Mouse (Mus musculus) myocyte (in vitro differentiated cells): ENCODE data around the gene Vapb. TPM values are rescaled to one million over a fixed set of nuclear protein-coding genes. Genes with fewer than 3 reads are reported as not detected.

Experiments
- H3K27me3 ChIP-seq: one replicate; pipeline ENCODE4 v1.6.1; 2011; ENCODE audit not compliant: control insufficient read depth, insufficient read depth, insufficient read length
- H3K36me3 ChIP-seq: one replicate; pipeline ENCODE4 v1.6.1; 2011; ENCODE audit not compliant: control insufficient read depth, insufficient read depth
- H3K4me2 ChIP-seq: one replicate; pipeline ENCODE4 v1.6.1; 2011; ENCODE audit warnings: low read depth, control low read depth
- H3K4me3 ChIP-seq: one replicate; pipeline ENCODE4 v1.5.1; 2011; ENCODE audit warnings: mild to moderate bottlenecking, control low read depth, moderate library complexity
- H3K79me2 ChIP-seq: one replicate; pipeline ENCODE4 v1.6.1; 2011; ENCODE audit not compliant: control insufficient read depth, insufficient read depth
- H3ac ChIP-seq: one replicate; pipeline ENCODE4 v1.6.1; 2011; ENCODE audit not compliant: control insufficient read depth, insufficient read length
- CEBPB ChIP-seq: IDR thresholded peaks from 2 replicates; pipeline ENCODE4 v1.6.1; 2011; ENCODE audit warnings: mild to moderate bottlenecking, moderate library complexity; ENCODE audit not compliant: poor library complexity, insufficient read depth, severe bottlenecking
- E2F4 ChIP-seq: IDR thresholded peaks from one replicate; pipeline ENCODE4 v1.6.1; 2011; ENCODE audit warnings: mild to moderate bottlenecking, control low read depth, moderate library complexity; ENCODE audit not compliant: insufficient read depth
- MAX ChIP-seq: IDR thresholded peaks from one replicate; pipeline ENCODE4 v1.6.1; 2011; ENCODE audit warnings: low read depth, mild to moderate bottlenecking, control low read depth
- MYOD1 ChIP-seq, 3 experiments: IDR thresholded peaks; one replicate each; pipeline ENCODE4 v1.6.1; 2011; ENCODE audit warnings: control low read depth in 2 of 3, low read depth in 2 of 3, mild to moderate bottlenecking in 2 of 3, moderate library complexity in 1 of 3; ENCODE audit not compliant: insufficient read length in 2 of 3, control insufficient read depth in 1 of 3
- MYOG ChIP-seq, 3 experiments: IDR thresholded peaks; one replicate each; pipeline ENCODE4 v1.6.1; 2011; ENCODE audit warnings: control low read depth in 2 of 3, low read depth in 2 of 3, mild to moderate bottlenecking in 2 of 3; ENCODE audit not compliant: insufficient read length in 2 of 3, control insufficient read depth in 1 of 3, insufficient read depth in 1 of 3
- POLR2A ChIP-seq: IDR thresholded peaks from one replicate; pipeline ENCODE4 v1.6.1; 2011; ENCODE audit warnings: low read depth, mild to moderate bottlenecking, control low read depth, moderate library complexity; ENCODE audit not compliant: insufficient read length
- POLR2AphosphoS2 ChIP-seq: IDR thresholded peaks from one replicate; pipeline ENCODE4 v1.6.1; 2011; ENCODE audit warnings: low read depth, control low read depth; ENCODE audit not compliant: insufficient read length
- REST ChIP-seq: IDR thresholded peaks from one replicate; pipeline ENCODE4 v1.6.1; 2011; ENCODE audit warnings: mild to moderate bottlenecking, control low read depth, moderate library complexity; ENCODE audit not compliant: insufficient read depth, insufficient read length
- SRF ChIP-seq: IDR thresholded peaks from one replicate; pipeline ENCODE4 v1.6.1; 2011; ENCODE audit warnings: low read depth; ENCODE audit not compliant: control insufficient read depth, insufficient read length
- TCF12 ChIP-seq: IDR thresholded peaks from one replicate; pipeline ENCODE4 v1.6.1; 2011; ENCODE audit warnings: mild to moderate bottlenecking, control low read depth; ENCODE audit not compliant: poor library complexity, insufficient read depth, severe bottlenecking
- TCF3 ChIP-seq: IDR thresholded peaks from one replicate; pipeline ENCODE4 v1.6.1; 2011; ENCODE audit warnings: low read depth, control low read depth; ENCODE audit not compliant: insufficient read length
- USF1 ChIP-seq: IDR thresholded peaks from one replicate; pipeline ENCODE4 v1.6.1; 2011; ENCODE audit warnings: low read depth, mild to moderate bottlenecking, control low read depth, moderate library complexity
- polyA plus RNA-seq: library from polyadenylated mRNA; unstranded; fragments of >200 nt; fragmentation: generic; extraction: Trizol; gene quantifications from one replicate; pipeline ENCODE4 v1.2.1, GENCODE M21; 2012; ENCODE audit warnings: missing spikeins

The Vapb gene
- polyA plus RNA-seq, 1 experiment = 53.8 TPM

- no peak for TF ChIP-seq MAX
These were observed 15.0 kb upstream of the Vapb start for GRCm38 (mm10) chr2:173722251-173722857.

DNA sequence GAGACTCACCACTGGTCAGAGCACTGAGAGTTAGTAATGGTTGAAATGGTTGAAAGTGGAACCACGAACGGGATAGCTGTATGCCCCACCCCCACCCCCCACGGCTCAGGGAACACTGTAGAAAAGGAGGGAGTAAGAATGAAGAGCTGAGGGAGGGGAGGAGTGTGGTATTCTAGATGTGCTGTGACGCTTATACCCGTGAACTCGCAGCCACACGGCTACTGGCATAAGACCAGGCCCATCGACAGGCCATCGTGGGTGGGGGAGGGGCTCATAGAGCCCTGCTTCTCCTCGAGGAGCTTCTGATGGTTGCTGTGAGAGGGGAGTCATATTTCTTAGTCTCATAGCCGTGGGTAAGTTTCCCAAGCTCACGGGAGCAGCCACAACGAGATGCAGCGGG lies 12.9 kb upstream of the Vapb start:
- Histone ChIP-seq H3K36me3 (no peaks in the 10 kb centered on the region), H3K79me2 (no peaks in the 10 kb centered on the region), H3ac (no peak overlapping the region), H3K27me3 (no peaks in the 10 kb centered on the region), H3K4me2 (no peak overlapping the region), H3K4me3 (no peak overlapping the region)
- no peak for TF ChIP-seq SRF
- TF ChIP-seq MAX = no peak
- TF ChIP-seq TCF12 = no peak
- no peak for TF ChIP-seq MYOD1 (IDR thresholded peaks at IDR 0.05; ENCODE audit: control insufficient read depth in 1 of 3, insufficient read length in 2 of 3, low read depth in 2 of 3)

More at GRCm38 (mm10) chr2:173722251-173722857, 15.0 kb upstream of the Vapb start:
- no peaks in the 10 kb centered on the region for H3K36me3 ChIP-seq
- H3K27me3 ChIP-seq = no peaks in the 10 kb centered on the region
- H3K4me3 ChIP-seq = no peak overlapping the region
- no peak overlapping the region for H3K4me2 ChIP-seq
- no peak overlapping the region for H3ac ChIP-seq
- no peaks in the 10 kb centered on the region for H3K79me2 ChIP-seq

DNA sequence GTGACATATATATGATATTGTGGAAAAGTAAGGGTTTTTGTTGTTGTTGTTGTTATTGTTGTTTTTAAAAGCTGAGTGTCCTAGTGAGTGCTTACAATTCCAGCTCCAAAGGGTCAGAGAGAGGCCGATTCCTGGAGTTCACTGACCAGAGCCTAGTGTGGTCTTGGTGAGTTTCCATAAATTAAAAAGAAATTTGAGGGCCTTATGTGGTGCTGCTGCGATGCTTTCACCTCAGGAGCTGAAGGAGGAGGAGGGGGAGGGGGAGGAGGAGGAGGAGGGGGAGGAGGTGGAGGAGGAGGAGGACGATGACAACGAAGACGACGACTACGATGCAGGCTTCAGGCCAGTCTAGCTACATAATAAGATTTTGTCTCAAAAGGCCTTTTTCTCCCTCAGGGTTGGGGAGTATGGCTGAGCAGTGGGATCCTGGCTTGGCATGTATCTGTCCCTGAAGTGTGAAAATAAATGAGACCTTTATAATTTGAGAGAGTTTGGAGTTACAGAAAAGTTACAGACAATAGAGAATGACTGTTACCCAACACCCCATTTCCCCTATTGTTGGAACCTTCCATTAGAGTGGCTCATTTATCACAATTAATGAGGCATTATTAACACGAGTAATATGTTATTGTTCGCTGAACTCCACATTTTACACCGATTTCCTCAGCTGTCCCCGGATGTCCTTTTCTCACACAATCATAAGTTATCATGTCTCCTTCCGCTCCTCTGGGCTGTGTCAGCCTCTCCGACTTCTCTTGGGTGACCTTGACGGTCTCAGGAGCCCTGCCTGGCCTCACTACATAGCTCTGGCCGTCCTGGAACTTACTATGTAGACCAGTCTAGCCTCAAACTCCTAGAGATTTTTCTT lies 12.1 kb upstream of the Vapb start:
- Histone ChIP-seq H3K27me3 (no peaks in the 10 kb centered on the region), H3ac (no peak overlapping the region)
- TF ChIP-seq POLR2A = no peak
- no peak for TF ChIP-seq REST
- no peak for TF ChIP-seq E2F4
- no peak for TF ChIP-seq POLR2AphosphoS2
- no peak for TF ChIP-seq USF1
- TF ChIP-seq MYOG (IDR thresholded peaks at IDR 0.05; ENCODE audit: control insufficient read depth in 1 of 3, insufficient read depth in 1 of 3, insufficient read length in 2 of 3, low read depth in 2 of 3) = no peak
- TF ChIP-seq TCF12 = no peak
- TF ChIP-seq MAX = no peak
- TF ChIP-seq CEBPB = no peak

GRCm38 (mm10) chr2:173725819-173726218 lies 11.5 kb upstream of the Vapb start:
- no peaks in the 10 kb centered on the region for H3K27me3 ChIP-seq
- H3K79me2 ChIP-seq = no peaks in the 10 kb centered on the region
- H3ac ChIP-seq = no peak overlapping the region
- TF ChIP-seq TCF3 (no peak), CEBPB (no peak), USF1 (no peak), E2F4 (no peak), MYOG (IDR thresholded peaks at IDR 0.05; ENCODE audit: control insufficient read depth in 1 of 3, insufficient read depth in 1 of 3, insufficient read length in 2 of 3, low read depth in 2 of 3) (no peak), MYOD1 (IDR thresholded peaks at IDR 0.05; ENCODE audit: control insufficient read depth in 1 of 3, insufficient read length in 2 of 3, low read depth in 2 of 3) (no peak), POLR2AphosphoS2 (no peak), TCF12 (no peak), POLR2A (no peak), REST (no peak), MAX (no peak), SRF (no peak)
- no peak overlapping the region for H3K4me3 ChIP-seq
- H3K36me3 ChIP-seq = no peaks in the 10 kb centered on the region
- H3K4me2 ChIP-seq = no peak overlapping the region

More for the DNA sequence above, 12.1 kb upstream of the Vapb start:
- Histone ChIP-seq H3K79me2 (no peaks in the 10 kb centered on the region), H3K4me2 (no peak overlapping the region), H3K36me3 (no peaks in the 10 kb centered on the region), H3K4me3 (no peak overlapping the region)

GRCm38 (mm10) chr2:173730444-173730966 lies 6.8 kb upstream of the Vapb start:
- peak overlapping the region; percentile 65 for H3K4me2 ChIP-seq
- TF ChIP-seq SRF (no peak), REST (no peak)
- no peaks in the 10 kb centered on the region for H3K27me3 ChIP-seq
- no peaks in the 10 kb centered on the region for H3K79me2 ChIP-seq
- H3ac ChIP-seq = no peak overlapping the region
- no peaks in the 10 kb centered on the region for H3K36me3 ChIP-seq
- H3K4me3 ChIP-seq = no peak overlapping the region
